In genomic region chr11:97812491-97812921, GRCm38 (mm10) we compare ENCODE assay signal across 10 mouse cellular contexts. TPM values are rescaled to one million over a fixed set of nuclear protein-coding genes. Genes with fewer than 3 reads are reported as not detected.
DNase-seq lines count a peak whose midpoint lies in the region; ATAC-seq and TF ChIP-seq lines count a peak whose summit lies in the region.
"Had no signal": no experiment of that assay in that cellular context is flagged by ENCODE, and none has a peak within 500 bp of the region (broad histone marks: within the 10 kb centered on the region; RNA-seq: fewer than 3 reads in every experiment).

No protein-coding gene starts in this region.

- 49% methylated on average over 3 of the region's 3 CpGs for WGBS in kidney, adult 2 months
- whole genome bisulfite sequencing in hindbrain, embryonic 11.5 days = 16% methylated on average over 3 of the region's 3 CpGs
- 8% methylated on average over 3 of the region's 3 CpGs for WGBS in midbrain, embryonic 15.5 days
- 43% methylated on average over 3 of the region's 3 CpGs for WGBS in cerebellum, adult 2 months

- TF ChIP-seq POLR2A in kidney, adult 2 months (IDR thresholded peaks at IDR 0.05; ENCODE audit: low read depth, low read length) = no peak
- no peak for TF ChIP-seq POLR2A in cerebellum, adult 2 months (IDR thresholded peaks at IDR 0.05; ENCODE audit: borderline replicate concordance, insufficient read depth, low read length)

- no peaks in the 10 kb centered on the region for H3K27me3 ChIP-seq in kidney, adult 2 months (replicated peaks; ENCODE audit: control insufficient read depth, insufficient read depth, low read length)
- H3K27me3 ChIP-seq in hindbrain, embryonic 11.5 days (ENCODE audit: control insufficient read depth, insufficient read depth, low read length) = no peaks in the 10 kb centered on the region
- H3K27me3 ChIP-seq in midbrain, embryonic 15.5 days (replicated peaks) = no peaks in the 10 kb centered on the region
- no peaks in the 10 kb centered on the region for H3K27me3 ChIP-seq in cerebellum, adult 2 months (ENCODE audit: control insufficient read depth, insufficient read depth, low read length)
- H3K27me3 ChIP-seq: embryonic facial prominence, embryonic 15.5 days had no signal

- H3K4me1 ChIP-seq in kidney, adult 2 months (ENCODE audit: control insufficient read depth, insufficient read depth, low read length) = peaks cover 90% of the 10 kb centered on the region
- peaks cover 37% of the 10 kb centered on the region for H3K4me1 ChIP-seq in hindbrain, embryonic 11.5 days (replicated peaks; ENCODE audit: control insufficient read depth, insufficient read depth, low read length)
- peaks cover 85% of the 10 kb centered on the region for H3K4me1 ChIP-seq in midbrain, embryonic 15.5 days
- H3K4me1 ChIP-seq in cerebellum, adult 2 months (ENCODE audit: control insufficient read depth, insufficient read depth, low read length) = peaks cover 64% of the 10 kb centered on the region

- H3K9ac ChIP-seq in hindbrain, embryonic 11.5 days (ENCODE audit: low read depth, low read length) = peak overlapping the region; percentile 45
- peak overlapping the region; percentile 15 for H3K9ac ChIP-seq in midbrain, embryonic 15.5 days
- H3K9ac ChIP-seq: embryonic facial prominence, embryonic 15.5 days had no signal

- DNase-seq in kidney, adult 2 months = peak; percentile 20
- DNase-seq in kidney, adult 8-10 months = no peak
- peak; percentile 81 for DNase-seq in R1 (ENCODE audit: low read depth, low spot score)
- DNase-seq in hindbrain, embryonic 11.5 days (ENCODE audit: low spot score) = peak; percentile 75
- DNase-seq in adrenal gland, adult 8-10 months = no peak
- DNase-seq in layer of hippocampus, postnatal 25 days (ENCODE audit: extremely low spot score in 1 of 2, low spot score in 1 of 2) = no peak
- DNase-seq in cerebellum, adult 2 months = no peak

- H3K4me2 ChIP-seq in hindbrain, embryonic 11.5 days (replicated peaks; ENCODE audit: low read depth, low read length) = peak overlapping the region; percentile 28
- peak overlapping the region; percentile 43 for H3K4me2 ChIP-seq in midbrain, embryonic 15.5 days
- H3K4me2 ChIP-seq: embryonic facial prominence, embryonic 15.5 days had no signal

- peak overlapping the region; percentile 28 for H3K27ac ChIP-seq in kidney, adult 2 months (ENCODE audit: insufficient read depth, low read depth, low read length)
- H3K27ac ChIP-seq in hindbrain, embryonic 11.5 days (ENCODE audit: low read depth, low read length) = peak overlapping the region; percentile 89
- peak overlapping the region; percentile 94 for H3K27ac ChIP-seq in midbrain, embryonic 15.5 days
- no peak overlapping the region for H3K27ac ChIP-seq in cerebellum, adult 2 months (ENCODE audit: insufficient read depth, low read length)
- H3K27ac ChIP-seq: embryonic facial prominence, embryonic 15.5 days; macrophage had no signal

- H3K9me3 ChIP-seq in hindbrain, embryonic 11.5 days (ENCODE audit: control insufficient read depth, low read length) = no peaks in the 10 kb centered on the region
- H3K9me3 ChIP-seq in midbrain, embryonic 15.5 days = no peaks in the 10 kb centered on the region
- H3K9me3 ChIP-seq: embryonic facial prominence, embryonic 15.5 days had no signal

- TF ChIP-seq CTCF in kidney, adult 2 months (conservative IDR thresholded peaks at IDR 0.05; ENCODE audit: insufficient read depth, insufficient read length, low read depth, low read length) = no peak
- TF ChIP-seq CTCF in cerebellum, adult 2 months (IDR thresholded peaks at IDR 0.05; ENCODE audit: borderline replicate concordance, insufficient read depth, low read depth, low read length) = no peak

- no peak overlapping the region for H3K4me3 ChIP-seq in kidney, adult 2 months (ENCODE audit: insufficient read depth, low read depth, low read length)
- H3K4me3 ChIP-seq in hindbrain, embryonic 11.5 days (ENCODE audit: low read depth, low read length) = no peak overlapping the region
- peak overlapping the region; percentile 18 for H3K4me3 ChIP-seq in midbrain, embryonic 15.5 days
- H3K4me3 ChIP-seq in cerebellum, adult 2 months (replicated peaks; ENCODE audit: insufficient read depth, low read depth, low read length) = no peak overlapping the region
- H3K4me3 ChIP-seq: embryonic facial prominence, embryonic 15.5 days had no signal

- no peaks in the 10 kb centered on the region; the same call in 1 of the 2 replicates for H3K36me3 ChIP-seq in kidney, adult 2 months (ENCODE audit: control insufficient read depth, insufficient read depth, low read length)
- H3K36me3 ChIP-seq in hindbrain, embryonic 11.5 days (ENCODE audit: control insufficient read depth, insufficient read depth, low read length) = 0 out of 2 replicates have a peak, but pooled peaks cover 3% of the 10 kb centered on the region
- peaks cover 20% of the 10 kb centered on the region for H3K36me3 ChIP-seq in midbrain, embryonic 15.5 days (replicated peaks)

- peak; percentile 87 for ATAC-seq in hindbrain, embryonic 11.5 days (ENCODE audit: low FRiP score)
- ATAC-seq in midbrain, embryonic 15.5 days (replicated peaks) = peak; percentile 92

RNA-seq across cellular contexts. Expression of gene Lasp1, which starts 13.7 kb away (rescaled TPM):
- 106 and 110 TPM in 2 replicates for polyA plus RNA-seq in kidney, adult 2 months (2012; rRNA removed)
- 45.8 and 61.1 TPM in 2 replicates for polyA plus RNA-seq in hindbrain, embryonic 11.5 days (2014; fragmentation: Nextera tagmentation; extraction: Ambion mirVana)
- 198 and 199 TPM in 2 replicates for polyA plus RNA-seq in midbrain, embryonic 15.5 days (2015; fragmentation: Nextera tagmentation; extraction: Ambion mirVana)
- total RNA-seq in adrenal gland, adult 8-10 months (2022) = 100 to 1,000 TPM; 131 to 177 (median 143) TPM
- 100 to 1,000 TPM; 102 to 114 TPM for total RNA-seq in layer of hippocampus, postnatal 25 days (2021)
- 74.9 and 78.5 TPM in 2 replicates for polyA plus RNA-seq in cerebellum, adult 2 months (2012; rRNA removed)

RNA-seq across cellular contexts. Expression of gene B230217C12Rik, which starts 28.1 kb away (rescaled TPM):
- 2.0 TPM in 2 replicates for polyA plus RNA-seq in kidney, adult 2 months (2012; rRNA removed)
- 15.1 TPM in 2 replicates for polyA plus RNA-seq in hindbrain, embryonic 11.5 days (2014; fragmentation: Nextera tagmentation; extraction: Ambion mirVana)
- 33.3 and 33.8 TPM in 2 replicates for polyA plus RNA-seq in midbrain, embryonic 15.5 days (2015; fragmentation: Nextera tagmentation; extraction: Ambion mirVana)
- total RNA-seq in adrenal gland, adult 8-10 months (2022) = 1 to 10 TPM; 3.7 to 7.2 (median 6.2) TPM
- 10 to 100 TPM; 66.2 to 71.6 TPM for total RNA-seq in layer of hippocampus, postnatal 25 days (2021)
- 117 TPM in 2 replicates for polyA plus RNA-seq in cerebellum, adult 2 months (2012; rRNA removed)

RNA-seq across cellular contexts. Expression of gene Rpl23, which starts 30.3 kb away (rescaled TPM):
- 118 and 181 TPM in 2 replicates for polyA plus RNA-seq in kidney, adult 2 months (2012; rRNA removed)
- polyA plus RNA-seq in hindbrain, embryonic 11.5 days (2014; fragmentation: Nextera tagmentation; extraction: Ambion mirVana) = 437 and 458 TPM in 2 replicates
- 259 and 277 TPM in 2 replicates for polyA plus RNA-seq in midbrain, embryonic 15.5 days (2015; fragmentation: Nextera tagmentation; extraction: Ambion mirVana)
- total RNA-seq in adrenal gland, adult 8-10 months (2022) = 100 to 1,000 TPM; 753 to 943 (median 843) TPM
- 100 to 1,000 TPM; 327 to 397 TPM for total RNA-seq in layer of hippocampus, postnatal 25 days (2021)
- 234 and 281 TPM in 2 replicates for polyA plus RNA-seq in cerebellum, adult 2 months (2012; rRNA removed)

RNA-seq across cellular contexts. Expression of gene 1700001P01Rik, which starts 36.8 kb away (rescaled TPM):
- polyA plus RNA-seq in kidney, adult 2 months (2012; rRNA removed) = not detected in 2 replicates
- polyA plus RNA-seq in hindbrain, embryonic 11.5 days (2014; fragmentation: Nextera tagmentation; extraction: Ambion mirVana) = 0.39 and 0.60 TPM in 2 replicates
- polyA plus RNA-seq in midbrain, embryonic 15.5 days (2015; fragmentation: Nextera tagmentation; extraction: Ambion mirVana) = 0.50 and 1.1 TPM in 2 replicates
- total RNA-seq in adrenal gland, adult 8-10 months (2022) = under 1 TPM in 3 of 4 experiments, not detected in 1; 0.49 to 0.67 (median 0.62) TPM
- total RNA-seq in layer of hippocampus, postnatal 25 days (2021) = 1 to 10 TPM in 1 of 2 experiments, under 1 TPM in 1; 0.63 to 1.3 TPM
- polyA plus RNA-seq in cerebellum, adult 2 months (2012; rRNA removed) = 0.80 and 0.81 TPM in 2 replicates
- polyA plus RNA-seq: macrophage had no signal

RNA-seq across cellular contexts. Expression of gene Cwc25, which starts 46.1 kb away (rescaled TPM):
- 7.1 and 8.5 TPM in 2 replicates for polyA plus RNA-seq in kidney, adult 2 months (2012; rRNA removed)
- 13.1 and 17.0 TPM in 2 replicates for polyA plus RNA-seq in hindbrain, embryonic 11.5 days (2014; fragmentation: Nextera tagmentation; extraction: Ambion mirVana)
- 16.2 and 17.6 TPM in 2 replicates for polyA plus RNA-seq in midbrain, embryonic 15.5 days (2015; fragmentation: Nextera tagmentation; extraction: Ambion mirVana)
- 10 to 100 TPM; 22.2 to 26.6 (median 23.1) TPM for total RNA-seq in adrenal gland, adult 8-10 months (2022)
- total RNA-seq in layer of hippocampus, postnatal 25 days (2021) = 10 to 100 TPM; 19.2 to 20.6 TPM
- 17.2 and 17.7 TPM in 2 replicates for polyA plus RNA-seq in cerebellum, adult 2 months (2012; rRNA removed)

Comparison
In these comparisons a context has a peak if more than half of its experiments do, and no peak if none do; other contexts are left out.
1. DNase-seq: peak in kidney, adult 2 months (single experiment), R1 (single experiment) and hindbrain, embryonic 11.5 days (single experiment); none in kidney, adult 8-10 months (0 of 2), adrenal gland, adult 8-10 months (single experiment), layer of hippocampus, postnatal 25 days (0 of 2) and cerebellum, adult 2 months (0 of 2).